Mouse (Mus musculus): ENCODE data around the gene Myo1h. TPM values are rescaled to one million over a fixed set of nuclear protein-coding genes. Genes with fewer than 3 reads are reported as not detected.

Myo1h gene
- polyA plus RNA-seq, 1 experiment from 2014 or later, result 2.0 TPM

GRCm38 (mm10) chr5:114374409-114375213 lies 85.6 kb downstream of the Myo1h start:
- peak overlapping the region; percentile 87 for H3K27ac ChIP-seq
- no peaks in the 10 kb centered on the region for H3K9me3 ChIP-seq (replicated peaks)
- ATAC-seq (replicated peaks; ENCODE audit: insufficient number of reproducible peaks, insufficient read depth, low FRiP score, low read depth), result no peak
- 70% methylated on average over 23 of the region's 23 CpGs for WGBS
- peaks cover 28% of the 10 kb centered on the region for H3K36me3 ChIP-seq
- no peak overlapping the region for H3K4me3 ChIP-seq
- H3K27me3 ChIP-seq, result no peaks in the 10 kb centered on the region
- H3K9ac ChIP-seq, result no peak overlapping the region
- H3K4me2 ChIP-seq, result peak overlapping the region; percentile 15; the same call in 1 of the 2 replicates
- peaks cover 99% of the 10 kb centered on the region for H3K4me1 ChIP-seq (replicated peaks)

GRCm38 (mm10) chr5:114378177-114378920 lies 89.4 kb downstream of the Myo1h start:
- H3K36me3 ChIP-seq, result peaks cover 20% of the 10 kb centered on the region
- no peak for ATAC-seq (replicated peaks; ENCODE audit: insufficient number of reproducible peaks, insufficient read depth, low FRiP score, low read depth)
- 30% methylated on average over 10 of the region's 10 CpGs for WGBS

GRCm38 (mm10) chr5:114378936-114379335 lies 90.0 kb downstream of the Myo1h start:
- no peak for ATAC-seq (replicated peaks; ENCODE audit: insufficient number of reproducible peaks, insufficient read depth, low FRiP score, low read depth)
- 46% methylated on average over 6 of the region's 6 CpGs for WGBS

More at GRCm38 (mm10) chr5:114378177-114378920, 89.4 kb downstream of the Myo1h start:
- Histone ChIP-seq H3K9ac (peak overlapping the region; percentile 98), H3K4me2 (peak overlapping the region; percentile 77), H3K27me3 (no peaks in the 10 kb centered on the region), H3K9me3 (replicated peaks) (no peaks in the 10 kb centered on the region), H3K27ac (peak overlapping the region; percentile 92), H3K4me3 (peak overlapping the region; percentile 97), H3K4me1 (replicated peaks) (peaks cover 79% of the 10 kb centered on the region)

GRCm38 (mm10) chr5:114379763-114380162 lies 90.8 kb downstream of the Myo1h start:
- H3K9ac ChIP-seq, result peak overlapping the region; percentile 98
- peaks cover 65% of the 10 kb centered on the region for H3K4me1 ChIP-seq (replicated peaks)
- no peaks in the 10 kb centered on the region for H3K27me3 ChIP-seq
- H3K36me3 ChIP-seq, result peaks cover 13% of the 10 kb centered on the region; the same call in 1 of the 2 replicates
- H3K9me3 ChIP-seq (replicated peaks), result no peaks in the 10 kb centered on the region
- H3K27ac ChIP-seq, result peak overlapping the region; percentile 92
- ATAC-seq (replicated peaks; ENCODE audit: insufficient number of reproducible peaks, insufficient read depth, low FRiP score, low read depth), result peak; percentile 27
- H3K4me3 ChIP-seq, result peak overlapping the region; percentile 97
- H3K4me2 ChIP-seq, result peak overlapping the region; percentile 77
- WGBS, result 0% methylated on average over 20 of the region's 20 CpGs

More at GRCm38 (mm10) chr5:114378936-114379335, 90.0 kb downstream of the Myo1h start:
- H3K4me1 ChIP-seq (replicated peaks), result peaks cover 74% of the 10 kb centered on the region
- H3K27ac ChIP-seq, result peak overlapping the region; percentile 92
- peak overlapping the region; percentile 98 for H3K9ac ChIP-seq
- H3K27me3 ChIP-seq, result no peaks in the 10 kb centered on the region
- peaks cover 14% of the 10 kb centered on the region; the same call in 1 of the 2 replicates for H3K36me3 ChIP-seq
- H3K9me3 ChIP-seq (replicated peaks), result no peaks in the 10 kb centered on the region
- H3K4me3 ChIP-seq, result peak overlapping the region; percentile 97
- H3K4me2 ChIP-seq, result peak overlapping the region; percentile 77

- under 1% methylated on average over 74 of the region's 74 CpGs for WGBS
- H3K27ac ChIP-seq, result peak within 1 kb of the TSS; percentile 92
- ATAC-seq (replicated peaks; ENCODE audit: insufficient number of reproducible peaks, insufficient read depth, low FRiP score, low read depth), result peak; percentile 92
- no peaks in the 10 kb centered on the region for H3K27me3 ChIP-seq
- H3K4me2 ChIP-seq, result peak within 1 kb of the TSS; percentile 77
- H3K4me1 ChIP-seq (replicated peaks), result peaks cover 59% of the 10 kb centered on the region
- peak within 1 kb of the TSS; percentile 97 for H3K4me3 ChIP-seq
- H3K9me3 ChIP-seq (replicated peaks), result no peaks in the 10 kb centered on the region
- peak within 1 kb of the TSS; percentile 98 for H3K9ac ChIP-seq
- peaks cover 16% of the 10 kb centered on the region for H3K36me3 ChIP-seq
These were observed 91.4 kb downstream of the Myo1h start, which contains the start of the genes Kctd10 and Ube3b for GRCm38 (mm10) chr5:114380209-114381012. TSS of gene Kctd10 (minus strand) at chr5:114380508. TSS of gene Ube3b (plus strand) at chr5:114380607.

- Histone ChIP-seq H3K9me3 (replicated peaks) (no peaks in the 10 kb centered on the region), H3K27me3 (no peaks in the 10 kb centered on the region), H3K36me3 (peaks cover 20% of the 10 kb centered on the region), H3K4me3 (peak overlapping the region; percentile 97), H3K27ac (peak overlapping the region; percentile 92), H3K9ac (peak overlapping the region; percentile 98), H3K4me2 (peak overlapping the region; percentile 77), H3K4me1 (replicated peaks) (peaks cover 53% of the 10 kb centered on the region)
- ATAC-seq (replicated peaks; ENCODE audit: insufficient number of reproducible peaks, insufficient read depth, low FRiP score, low read depth), result peak; percentile 29
- under 1% methylated on average over 18 of the region's 18 CpGs for WGBS
These were observed 92.0 kb downstream of the Myo1h start for GRCm38 (mm10) chr5:114381013-114381351.

- peaks cover 30% of the 10 kb centered on the region for H3K4me1 ChIP-seq (replicated peaks)
- H3K27me3 ChIP-seq, result no peaks in the 10 kb centered on the region
- H3K9ac ChIP-seq, result no peak overlapping the region
- peaks cover 43% of the 10 kb centered on the region for H3K36me3 ChIP-seq
- ATAC-seq (replicated peaks; ENCODE audit: insufficient number of reproducible peaks, insufficient read depth, low FRiP score, low read depth), result no peak
- 73% methylated on average over 9 of the region's 9 CpGs for WGBS
- no peak overlapping the region for H3K4me3 ChIP-seq
- H3K9me3 ChIP-seq (replicated peaks), result no peaks in the 10 kb centered on the region
- no peak overlapping the region for H3K4me2 ChIP-seq
- no peak overlapping the region for H3K27ac ChIP-seq
These were observed 94.4 kb downstream of the Myo1h start for GRCm38 (mm10) chr5:114383184-114383904.

GRCm38 (mm10) chr5:114384448-114384847 lies 95.5 kb downstream of the Myo1h start:
- Histone ChIP-seq H3K27ac (no peak overlapping the region), H3K36me3 (peaks cover 55% of the 10 kb centered on the region), H3K4me2 (no peak overlapping the region), H3K4me1 (replicated peaks) (peaks cover 19% of the 10 kb centered on the region), H3K27me3 (no peaks in the 10 kb centered on the region), H3K9me3 (replicated peaks) (no peaks in the 10 kb centered on the region), H3K4me3 (no peak overlapping the region), H3K9ac (no peak overlapping the region)
- ATAC-seq (replicated peaks; ENCODE audit: insufficient number of reproducible peaks, insufficient read depth, low FRiP score, low read depth), result no peak
- WGBS, result 83% methylated on average over 8 of the region's 8 CpGs

- no peak overlapping the region for H3K4me2 ChIP-seq
- H3K9ac ChIP-seq, result no peak overlapping the region
- 77% methylated on average over 9 of the region's 9 CpGs for WGBS
- no peak overlapping the region for H3K27ac ChIP-seq
- H3K4me3 ChIP-seq, result no peak overlapping the region
- H3K4me1 ChIP-seq (replicated peaks), result no peaks in the 10 kb centered on the region
- no peaks in the 10 kb centered on the region for H3K27me3 ChIP-seq
- ATAC-seq (replicated peaks; ENCODE audit: insufficient number of reproducible peaks, insufficient read depth, low FRiP score, low read depth), result no peak
- peaks cover 94% of the 10 kb centered on the region for H3K36me3 ChIP-seq
- H3K9me3 ChIP-seq (replicated peaks), result no peaks in the 10 kb centered on the region
These were observed 104.2 kb downstream of the Myo1h start for GRCm38 (mm10) chr5:114393169-114393568.

GRCm38 (mm10) chr5:114406592-114406991 lies 117.6 kb downstream of the Myo1h start:
- 90% methylated on average over 14 of the region's 14 CpGs for WGBS
- peaks cover 99% of the 10 kb centered on the region for H3K36me3 ChIP-seq
- H3K4me1 ChIP-seq (replicated peaks), result no peaks in the 10 kb centered on the region
- no peaks in the 10 kb centered on the region for H3K9me3 ChIP-seq (replicated peaks)
- H3K27ac ChIP-seq, result no peak overlapping the region
- no peak overlapping the region for H3K4me3 ChIP-seq
- no peak overlapping the region for H3K9ac ChIP-seq
- no peak overlapping the region for H3K4me2 ChIP-seq
- ATAC-seq (replicated peaks; ENCODE audit: insufficient number of reproducible peaks, insufficient read depth, low FRiP score, low read depth), result no peak
- H3K27me3 ChIP-seq, result no peaks in the 10 kb centered on the region
